Mouse (Mus musculus) lung, postnatal 0 days (tissue): ENCODE data around the gene Elp6. TPM values are rescaled to one million over a fixed set of nuclear protein-coding genes. Genes with fewer than 3 reads are reported as not detected.

Experiments used
- ATAC-seq: fragments of 200-750 bp; cut with Nextera tagmentation; 2 replicates; pipeline ENCODE4 v1.8.0; 2017; ENCODE audit warnings: moderate library complexity
- DNase-seq: peaks from one replicate; pipeline ENCODE4 v3.0.0-alpha.2; 2016; ENCODE audit warnings: low spot score
- H3K27ac ChIP-seq: fragments of 300-500 bp; sonication (generic); 2 replicates; pipeline ENCODE4 v1.5.1; 2014; ENCODE audit warnings: antibody characterized with exemption, mild to moderate bottlenecking, low read length, mixed read lengths
- H3K27me3 ChIP-seq: fragments of 300-500 bp; sonication (generic); replicated peaks from 2 replicates; pipeline ENCODE4 v1.6.1; 2014; ENCODE audit warnings: low read length, mixed read lengths; ENCODE audit not compliant: insufficient read depth
- H3K36me3 ChIP-seq: fragments of 300-500 bp; sonication (generic); 2 replicates; pipeline ENCODE4 v1.6.1; 2014; ENCODE audit warnings: low read length, mixed read lengths; ENCODE audit not compliant: insufficient read depth
- H3K4me1 ChIP-seq: fragments of 300-500 bp; sonication (generic); 2 replicates; pipeline ENCODE4 v1.6.1; 2014; ENCODE audit warnings: antibody characterized with exemption, low read depth, low read length, mixed read lengths; ENCODE audit not compliant: insufficient read depth
- H3K4me2 ChIP-seq: fragments of 300-500 bp; sonication (generic); replicated peaks from 2 replicates; pipeline ENCODE4 v1.6.1; 2014; ENCODE audit warnings: low read depth, mild to moderate bottlenecking, low read length, moderate library complexity, mixed read lengths
- H3K4me3 ChIP-seq: fragments of 300-500 bp; sonication (generic); 2 replicates; pipeline ENCODE4 v1.5.1; 2014; ENCODE audit warnings: low read depth, low read length
- H3K9ac ChIP-seq: fragments of 300-500 bp; sonication (generic); replicated peaks from 2 replicates; pipeline ENCODE4 v1.6.1; 2014; ENCODE audit warnings: low read depth, mild to moderate bottlenecking
- H3K9me3 ChIP-seq: fragments of 300-500 bp; sonication (generic); 2 replicates; pipeline ENCODE4 v1.6.1; 2016; ENCODE audit warnings: low read length, mixed read lengths
- CTCF ChIP-seq: IDR thresholded peaks from 2 replicates; pipeline ENCODE4 v1.5.1; 2016; ENCODE audit warnings: antibody characterized with exemption, mild to moderate bottlenecking
- EP300 ChIP-seq: IDR thresholded peaks from 2 replicates; pipeline ENCODE4 v1.6.1; 2016; ENCODE audit warnings: antibody characterized with exemption, mild to moderate bottlenecking, control low read depth
- WGBS: fragments of 180-500 bp; shearing (Covaris S2); extraction: QIAGEN DNeasy Blood & Tissue Kit; methylation state at CpG from one replicate; pipeline ENCODE4 v1.1.7; 2014; 5-methylcytosine and 5-hydroxymethylcytosine counted together
- polyA plus RNA-seq: library from polyadenylated mRNA; unstranded; fragments of >200 nt; fragmentation: Nextera tagmentation; extraction: Ambion mirVana; gene quantifications from 2 replicates; pipeline ENCODE4 v1.2.1, GENCODE M21; 2015

Elp6 gene
- polyA plus RNA-seq, 1 experiment from 2014 or later: 6.9 TPM

DNA sequence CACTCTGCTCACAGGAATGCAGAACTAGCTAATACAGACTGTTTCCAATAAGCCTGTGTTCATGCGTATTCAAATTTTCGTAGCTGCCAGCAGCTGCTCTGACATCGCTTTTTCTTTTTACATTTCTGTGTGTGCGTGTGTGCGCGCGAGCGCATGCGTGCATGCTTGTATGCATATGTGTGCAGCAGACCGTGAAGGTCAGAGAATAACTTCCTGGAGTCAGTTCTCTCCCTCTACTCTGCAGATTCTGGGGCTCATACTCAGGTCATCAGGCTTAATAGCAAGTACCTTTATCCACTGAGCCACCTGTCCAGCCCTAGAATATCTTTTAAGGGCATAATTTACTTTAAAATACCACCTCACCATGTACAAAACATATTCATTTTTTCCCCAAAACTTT lies 36.6 kb upstream of the Elp6 start:
- Histone ChIP-seq H3K9me3 (no peaks in the 10 kb centered on the region), H3K27me3 (no peaks in the 10 kb centered on the region), H3K27ac (no peak overlapping the region), H3K4me2 (no peak overlapping the region), H3K4me1 (no peaks in the 10 kb centered on the region), H3K36me3 (no peaks in the 10 kb centered on the region), H3K9ac (no peak overlapping the region), H3K4me3 (no peak overlapping the region)
- WGBS: 93% methylated on average over 10 of the region's 10 CpGs
- TF ChIP-seq CTCF: no peak
- TF ChIP-seq EP300: no peak
- DNase-seq (no peak), ATAC-seq (no peak)

DNA sequence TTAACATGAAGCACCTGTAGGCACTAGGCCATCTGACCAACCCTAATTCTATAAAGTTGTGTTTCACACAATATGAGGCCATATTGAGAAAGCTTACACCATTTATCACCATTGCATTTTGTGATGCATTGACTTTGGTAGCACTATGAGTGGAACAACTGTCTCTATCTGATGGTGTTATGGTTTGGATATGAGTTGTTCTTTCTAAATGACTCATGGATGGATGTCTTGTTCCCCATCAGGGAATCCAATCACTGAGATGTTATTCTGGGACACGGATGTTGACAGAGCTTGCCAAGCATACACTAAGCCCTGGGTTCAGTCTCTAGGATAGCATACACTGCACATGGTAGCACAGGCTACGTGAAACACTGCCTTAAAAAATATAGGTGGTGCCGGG lies 32.6 kb upstream of the Elp6 start:
- TF ChIP-seq CTCF (no peak), EP300 (no peak)
- H3K27ac ChIP-seq: no peak overlapping the region
- H3K4me2 ChIP-seq: no peak overlapping the region
- H3K9ac ChIP-seq: no peak overlapping the region
- H3K4me3 ChIP-seq: no peak overlapping the region
- DNase-seq (no peak), ATAC-seq (no peak)
- H3K9me3 ChIP-seq: no peaks in the 10 kb centered on the region
- H3K27me3 ChIP-seq: no peaks in the 10 kb centered on the region
- no peaks in the 10 kb centered on the region for H3K4me1 ChIP-seq
- no peaks in the 10 kb centered on the region for H3K36me3 ChIP-seq
- WGBS: 88% methylated on average over 3 of the region's 3 CpGs

DNA sequence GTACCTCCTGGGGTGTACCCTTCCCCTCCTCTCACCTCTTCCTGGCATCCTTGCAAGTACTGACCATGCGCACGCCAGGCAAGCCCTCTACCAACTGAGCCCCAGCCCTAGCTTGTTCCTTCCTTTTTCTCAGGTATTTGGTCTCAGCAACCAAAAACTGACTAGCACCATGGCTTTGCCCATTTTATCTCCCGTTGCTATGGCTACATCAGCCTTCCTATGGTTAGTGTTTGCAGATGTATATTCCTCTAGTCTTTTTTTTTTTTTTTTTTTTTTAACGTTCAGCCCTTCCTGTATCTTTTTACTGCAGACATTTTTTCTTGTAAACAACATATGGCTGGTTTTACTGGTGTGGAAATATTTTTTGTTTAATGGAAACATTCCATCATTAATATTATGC lies 31.5 kb upstream of the Elp6 start:
- TF ChIP-seq CTCF (no peak), EP300 (no peak)
- DNase-seq: no peak
- ATAC-seq: no peak
- Histone ChIP-seq H3K9me3 (no peaks in the 10 kb centered on the region), H3K27me3 (no peaks in the 10 kb centered on the region), H3K4me2 (no peak overlapping the region), H3K4me1 (no peaks in the 10 kb centered on the region), H3K36me3 (no peaks in the 10 kb centered on the region), H3K4me3 (no peak overlapping the region), H3K9ac (no peak overlapping the region), H3K27ac (no peak overlapping the region)
- WGBS: 41% methylated on average over 4 of the region's 4 CpGs

DNA sequence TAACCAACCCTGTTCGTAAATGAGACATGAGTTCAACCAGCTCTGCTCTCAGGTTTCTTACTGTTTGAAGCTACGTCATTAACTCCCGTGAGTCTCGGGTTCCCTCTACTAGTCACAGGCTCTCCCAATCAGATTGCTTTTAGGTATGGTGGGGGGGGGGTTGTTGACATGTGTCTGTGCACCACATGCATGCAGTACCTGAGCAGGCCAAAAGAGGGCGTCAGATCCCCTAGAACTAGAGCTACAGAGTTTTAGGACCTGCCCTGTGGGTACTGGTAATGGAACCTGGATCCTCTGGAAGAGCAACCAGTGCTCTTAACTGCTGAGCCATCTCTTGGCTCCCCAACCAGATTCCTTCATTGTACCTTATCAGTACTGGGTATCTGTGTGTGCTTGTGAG lies 29.1 kb upstream of the Elp6 start:
- ATAC-seq (no peak), DNase-seq (no peak)
- TF ChIP-seq CTCF (no peak), EP300 (no peak)
- Histone ChIP-seq H3K4me1 (no peaks in the 10 kb centered on the region), H3K36me3 (no peaks in the 10 kb centered on the region), H3K9me3 (no peaks in the 10 kb centered on the region), H3K4me3 (no peak overlapping the region), H3K9ac (no peak overlapping the region), H3K4me2 (no peak overlapping the region), H3K27ac (no peak overlapping the region), H3K27me3 (no peaks in the 10 kb centered on the region)
- WGBS: 67% methylated on average over 5 of the region's 5 CpGs

DNA sequence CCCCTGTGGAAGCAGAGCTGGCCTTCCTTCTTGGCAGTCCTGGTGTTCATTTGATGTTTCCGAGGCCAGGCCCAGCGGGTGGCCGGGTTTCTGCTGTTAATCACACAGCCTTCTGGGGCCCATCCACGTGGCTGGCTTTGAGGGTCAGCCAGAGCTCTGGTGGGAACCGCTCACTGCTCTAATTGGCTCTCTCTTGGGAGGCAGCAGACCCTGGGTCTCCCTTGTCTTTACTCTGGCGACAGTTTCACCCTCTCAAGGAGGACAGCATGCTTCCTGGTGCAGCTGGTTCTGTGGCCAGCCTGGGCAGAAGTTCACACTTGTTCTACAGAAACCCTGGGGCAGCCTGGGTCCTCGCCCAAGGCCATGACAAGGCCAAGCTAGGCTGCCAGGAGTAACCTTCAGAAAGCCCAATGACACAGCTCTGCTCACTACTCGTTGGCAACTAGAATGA lies 27.5 kb upstream of the Elp6 start:
- H3K4me3 ChIP-seq: no peak overlapping the region
- H3K9me3 ChIP-seq: no peaks in the 10 kb centered on the region
- H3K36me3 ChIP-seq: no peaks in the 10 kb centered on the region
- no peak for DNase-seq
- no peak overlapping the region for H3K27ac ChIP-seq
- H3K27me3 ChIP-seq: no peaks in the 10 kb centered on the region
- no peak overlapping the region for H3K9ac ChIP-seq
- 45% methylated on average over 8 of the region's 8 CpGs for WGBS
- ATAC-seq: no peak
- H3K4me2 ChIP-seq: no peak overlapping the region
- TF ChIP-seq EP300 (no peak), CTCF (no peak)
- H3K4me1 ChIP-seq: no peaks in the 10 kb centered on the region

DNA sequence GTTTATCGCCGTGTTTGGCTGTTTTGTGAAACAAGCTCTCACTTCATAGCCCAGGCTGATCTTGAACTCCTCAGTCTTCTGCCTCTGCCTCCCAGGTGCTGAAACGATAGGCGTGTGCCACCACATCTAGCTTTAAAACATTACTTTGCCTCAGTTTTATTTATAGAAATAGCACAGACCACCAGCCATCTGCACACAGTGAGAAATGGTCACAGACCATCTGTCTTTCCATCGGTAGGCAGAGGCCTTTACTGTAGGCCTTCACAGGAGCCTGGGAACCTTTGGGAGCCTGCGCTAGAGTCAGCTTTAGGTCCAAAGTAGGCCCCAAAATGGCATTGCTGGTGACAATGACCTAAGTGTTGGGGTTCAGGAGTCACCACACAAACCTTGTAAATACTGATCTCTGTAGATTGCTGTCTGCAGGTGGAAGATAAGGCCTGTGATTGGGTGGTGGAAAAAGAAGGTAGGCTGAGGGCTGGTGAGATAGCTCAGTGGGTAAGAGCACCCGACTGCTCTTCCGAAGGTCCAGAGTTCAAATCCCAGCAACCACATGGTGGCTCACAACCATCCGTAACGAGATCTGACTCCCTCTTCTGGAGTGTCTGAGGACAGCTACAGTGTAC lies 20.8 kb upstream of the Elp6 start:
- H3K27me3 ChIP-seq: no peaks in the 10 kb centered on the region
- no peaks in the 10 kb centered on the region for H3K4me1 ChIP-seq
- no peak overlapping the region for H3K4me2 ChIP-seq
- no peak overlapping the region for H3K27ac ChIP-seq
- H3K36me3 ChIP-seq: no peaks in the 10 kb centered on the region
- WGBS: 91% methylated on average over 8 of the region's 10 CpGs
- no peak overlapping the region for H3K9ac ChIP-seq
- no peak overlapping the region for H3K4me3 ChIP-seq
- DNase-seq (no peak), ATAC-seq (no peak)
- TF ChIP-seq CTCF: no peak
- no peak for TF ChIP-seq EP300
- H3K9me3 ChIP-seq: no peaks in the 10 kb centered on the region
